ENCODE assay signal across 9 mouse cellular contexts in genomic region chr3:116253077-116253531, GRCm38 (mm10). TPM values are rescaled to one million over a fixed set of nuclear protein-coding genes. Genes with fewer than 3 reads are reported as not detected.
DNase-seq lines count a peak whose midpoint lies in the region; ATAC-seq and TF ChIP-seq lines count a peak whose summit lies in the region.
"Had no signal": no experiment of that assay in that cellular context is flagged by ENCODE, and none has a peak within 500 bp of the region (broad histone marks: within the 10 kb centered on the region; RNA-seq: fewer than 3 reads in every experiment).

Gene Gpr88, minus strand, starts transcription at chr3:116253503.

- H3K27ac ChIP-seq in embryonic facial prominence, embryonic 10.5 days (replicated peaks), result no peak within 1 kb of the TSS; the same call in 1 of the 2 replicates
- no peak within 1 kb of the TSS for H3K27ac ChIP-seq in kidney, adult 2 months (ENCODE audit: insufficient read depth, low read depth, low read length)
- H3K27ac ChIP-seq in limb, embryonic 11.5 days (replicated peaks; ENCODE audit: low read depth, low read length), result no peak within 1 kb of the TSS
- no peak within 1 kb of the TSS; the same call in 1 of the 2 replicates for H3K27ac ChIP-seq in midbrain, embryonic 13.5 days
- H3K27ac ChIP-seq in stomach, embryonic 15.5 days, result no peak within 1 kb of the TSS

- 4% methylated on average over 9 of the region's 9 CpGs for WGBS in embryonic facial prominence, embryonic 10.5 days
- WGBS in kidney, adult 2 months, result 5% methylated on average over 9 of the region's 9 CpGs
- WGBS in limb, embryonic 11.5 days, result 4% methylated on average over 9 of the region's 9 CpGs
- WGBS in midbrain, embryonic 13.5 days, result 2% methylated on average over 9 of the region's 9 CpGs
- whole genome bisulfite sequencing in stomach, embryonic 15.5 days, result 6% methylated on average over 9 of the region's 9 CpGs

- H3K4me2 ChIP-seq in limb, embryonic 11.5 days (ENCODE audit: low read depth, severe bottlenecking), result peak within 1 kb of the TSS; percentile 98
- H3K4me2 ChIP-seq in midbrain, embryonic 13.5 days (replicated peaks), result peak within 1 kb of the TSS; percentile 100
- H3K4me2 ChIP-seq in stomach, embryonic 15.5 days, result peak within 1 kb of the TSS; percentile 98

- peaks cover 23% of the 10 kb centered on the region for H3K4me1 ChIP-seq in embryonic facial prominence, embryonic 10.5 days
- H3K4me1 ChIP-seq in kidney, adult 2 months (ENCODE audit: control insufficient read depth, insufficient read depth, low read length), result no peaks in the 10 kb centered on the region
- peaks cover 14% of the 10 kb centered on the region for H3K4me1 ChIP-seq in limb, embryonic 11.5 days (ENCODE audit: control insufficient read depth, insufficient read depth, low read length)
- H3K4me1 ChIP-seq in midbrain, embryonic 13.5 days (replicated peaks), result peaks cover 25% of the 10 kb centered on the region
- peaks cover 13% of the 10 kb centered on the region for H3K4me1 ChIP-seq in stomach, embryonic 15.5 days

- peak; percentile 91 for DNase-seq in brain, adult 2 months (ENCODE audit: low read depth, low spot score)
- peak; percentile 54 for DNase-seq in embryonic facial prominence, embryonic 10.5 days (ENCODE audit: low spot score)
- peak; percentile 66 to 77 for DNase-seq in heart, adult 18-20 months
- DNase-seq in kidney, adult 2 months, result peak; percentile 51
- peak; percentile 51 for DNase-seq in limb, embryonic 11.5 days (ENCODE audit: low spot score)
- DNase-seq in T-cell, adult 2 months (ENCODE audit: low spot score), result no peak

- TF ChIP-seq POLR2A in kidney, adult 2 months (IDR thresholded peaks at IDR 0.05; ENCODE audit: low read depth, low read length), result no peak

- H3K27me3 ChIP-seq in embryonic facial prominence, embryonic 10.5 days (replicated peaks; ENCODE audit: low read depth, poor library complexity, severe bottlenecking), result peaks cover 80% of the 10 kb centered on the region
- H3K27me3 ChIP-seq in kidney, adult 2 months (replicated peaks; ENCODE audit: control insufficient read depth, insufficient read depth, low read length), result 0 out of 2 replicates have a peak, but pooled peaks cover 5% of the 10 kb centered on the region
- peaks cover 41% of the 10 kb centered on the region for H3K27me3 ChIP-seq in limb, embryonic 11.5 days (ENCODE audit: control insufficient read depth, insufficient read depth, low read length)
- H3K27me3 ChIP-seq in midbrain, embryonic 13.5 days, result peaks cover 64% of the 10 kb centered on the region
- peaks cover 24% of the 10 kb centered on the region for H3K27me3 ChIP-seq in stomach, embryonic 15.5 days (replicated peaks)

- no peak for TF ChIP-seq CTCF in kidney, adult 2 months (conservative IDR thresholded peaks at IDR 0.05; ENCODE audit: insufficient read depth, insufficient read length, low read depth, low read length)

- peak within 1 kb of the TSS; percentile 45; the same call in 1 of the 2 replicates for H3K9ac ChIP-seq in limb, embryonic 11.5 days (ENCODE audit: low read length)
- peak within 1 kb of the TSS; percentile 67 for H3K9ac ChIP-seq in midbrain, embryonic 13.5 days (replicated peaks)
- no peak within 1 kb of the TSS for H3K9ac ChIP-seq in stomach, embryonic 15.5 days

- no peaks in the 10 kb centered on the region for H3K9me3 ChIP-seq in embryonic facial prominence, embryonic 10.5 days
- no peaks in the 10 kb centered on the region for H3K9me3 ChIP-seq in limb, embryonic 11.5 days (ENCODE audit: control insufficient read depth, low read length)
- no peaks in the 10 kb centered on the region for H3K9me3 ChIP-seq in midbrain, embryonic 13.5 days
- no peaks in the 10 kb centered on the region for H3K9me3 ChIP-seq in stomach, embryonic 15.5 days

- no peaks in the 10 kb centered on the region for H3K36me3 ChIP-seq in embryonic facial prominence, embryonic 10.5 days (replicated peaks)
- H3K36me3 ChIP-seq in kidney, adult 2 months (ENCODE audit: control insufficient read depth, insufficient read depth, low read length), result no peaks in the 10 kb centered on the region
- no peaks in the 10 kb centered on the region for H3K36me3 ChIP-seq in limb, embryonic 11.5 days (ENCODE audit: control insufficient read depth, insufficient read depth, low read length)
- H3K36me3 ChIP-seq in midbrain, embryonic 13.5 days, result no peaks in the 10 kb centered on the region
- H3K36me3 ChIP-seq in stomach, embryonic 15.5 days, result no peaks in the 10 kb centered on the region

- H3K4me3 ChIP-seq in embryonic facial prominence, embryonic 10.5 days, result peak within 1 kb of the TSS; percentile 58
- H3K4me3 ChIP-seq in kidney, adult 2 months (ENCODE audit: insufficient read depth, low read depth, low read length), result peak within 1 kb of the TSS; percentile 46
- peak within 1 kb of the TSS; percentile 51 for H3K4me3 ChIP-seq in limb, embryonic 11.5 days (ENCODE audit: low read depth, low read length)
- H3K4me3 ChIP-seq in midbrain, embryonic 13.5 days (replicated peaks), result peak within 1 kb of the TSS; percentile 64
- peak within 1 kb of the TSS; percentile 50 for H3K4me3 ChIP-seq in stomach, embryonic 15.5 days (replicated peaks)

- no peak for ATAC-seq in limb, embryonic 11.5 days (ENCODE audit: insufficient number of reproducible peaks, low FRiP score, low TSS enrichment, low read depth)
- peak; percentile 24; the same call in 1 of the 2 replicates for ATAC-seq in midbrain, embryonic 13.5 days
- ATAC-seq in stomach, embryonic 15.5 days (ENCODE audit: insufficient read depth, low FRiP score, low read depth), result peak; percentile 73

RNA-seq across cellular contexts. Expression of gene Gpr88, which starts in this region (rescaled TPM):
- 0.52 TPM in 1 of 2 replicates, not detected in the other for polyA plus RNA-seq in embryonic facial prominence, embryonic 10.5 days (2016; fragmentation: Nextera tagmentation; extraction: Ambion mirVana)
- total RNA-seq in heart, adult 18-20 months (2021), result under 1 TPM; 0.12 to 0.23 TPM
- polyA plus RNA-seq in kidney, adult 2 months (2012; rRNA removed), result 0.39 and 0.80 TPM in 2 replicates
- polyA plus RNA-seq in limb, embryonic 11.5 days (2014; fragmentation: Nextera tagmentation; extraction: Ambion mirVana), result 0.08 and 0.23 TPM in 2 replicates
- polyA plus RNA-seq in midbrain, embryonic 13.5 days (2015; fragmentation: Nextera tagmentation; extraction: Ambion mirVana), result 1.5 and 1.7 TPM in 2 replicates
- 2.0 and 2.1 TPM in 2 replicates for polyA plus RNA-seq in stomach, embryonic 15.5 days (2015; fragmentation: Nextera tagmentation; extraction: Ambion mirVana)
- total RNA-seq: common myeloid progenitor, adult 5-6 weeks had no signal

Comparison
In these comparisons a context has a peak if more than half of its experiments do, and no peak if none do; other contexts are left out.
1. Peak in DNase-seq and H3K4me3 ChIP-seq in embryonic facial prominence, embryonic 10.5 days; RNA of the gene not detected or under 1 TPM.
2. Peak in DNase-seq in heart, adult 18-20 months; RNA of the gene not detected or under 1 TPM.
3. Peak in DNase-seq and H3K4me3 ChIP-seq in kidney, adult 2 months; RNA of the gene not detected or under 1 TPM.
4. Peak in DNase-seq, H3K4me3 ChIP-seq, H3K9ac ChIP-seq and H3K4me2 ChIP-seq in limb, embryonic 11.5 days; RNA of the gene not detected or under 1 TPM.